Mouse (Mus musculus): ENCODE results near the gene Npy5r. TPM values are rescaled to one million over a fixed set of nuclear protein-coding genes. Genes with fewer than 3 reads are reported as not detected.
A peak's percentile ranks its signal among the peaks of the same experiment; 100 is the strongest.

The Npy5r gene
- polyA plus RNA-seq, 1 experiment from 2014 or later, result 1.3 TPM

GRCm38 (mm10) chr8:66690402-66690801 lies 2.5 kb upstream of the Npy5r start:
- Histone ChIP-seq H3K4me3 (replicated peaks; ENCODE audit: low read length) (no peak overlapping the region), H3K36me3 (replicated peaks; ENCODE audit: control insufficient read depth, insufficient read depth) (no peaks in the 10 kb centered on the region), H3K27ac (no peak overlapping the region), H3K9me3 (ENCODE audit: control insufficient read depth, low read length) (no peaks in the 10 kb centered on the region), H3K27me3 (ENCODE audit: control insufficient read depth, insufficient read depth, low read length) (peaks cover under 1% of the 10 kb centered on the region; the same call in 1 of the 2 replicates), H3K9ac (no peak overlapping the region), H3K4me2 (replicated peaks) (no peak overlapping the region), H3K4me1 (replicated peaks; ENCODE audit: control insufficient read depth, insufficient read depth, low read length) (no peaks in the 10 kb centered on the region)
- ATAC-seq (ENCODE audit: low FRiP score) (no peak), DNase-seq (ENCODE audit: low spot score) (no peak)
- WGBS, result 60% methylated on average over 5 of the region's 5 CpGs

GRCm38 (mm10) chr8:66688799-66689198 lies 871 bp upstream of the Npy5r start:
- Histone ChIP-seq H3K4me2 (replicated peaks) (no peak overlapping the region), H3K36me3 (replicated peaks; ENCODE audit: control insufficient read depth, insufficient read depth) (no peaks in the 10 kb centered on the region), H3K27me3 (ENCODE audit: control insufficient read depth, insufficient read depth, low read length) (no peaks in the 10 kb centered on the region), H3K9me3 (ENCODE audit: control insufficient read depth, low read length) (no peaks in the 10 kb centered on the region), H3K27ac (no peak overlapping the region), H3K9ac (no peak overlapping the region), H3K4me3 (replicated peaks; ENCODE audit: low read length) (no peak overlapping the region), H3K4me1 (replicated peaks; ENCODE audit: control insufficient read depth, insufficient read depth, low read length) (no peaks in the 10 kb centered on the region)
- ATAC-seq (ENCODE audit: low FRiP score) (no peak), DNase-seq (ENCODE audit: low spot score) (no peak)
- WGBS, result 53% methylated on average over 4 of the region's 4 CpGs

GRCm38 (mm10) chr8:66688395-66688794 lies 467 bp upstream of the Npy5r start:
- peak overlapping the region; percentile 87; the same call in 1 of the 2 replicates for H3K9ac ChIP-seq
- no peaks in the 10 kb centered on the region for H3K4me1 ChIP-seq (replicated peaks; ENCODE audit: control insufficient read depth, insufficient read depth, low read length)
- DNase-seq (ENCODE audit: low spot score) (no peak), ATAC-seq (ENCODE audit: low FRiP score) (0 out of 2 replicates have a peak, but pooled peaks have one; percentile 32)
- H3K4me2 ChIP-seq (replicated peaks), result peak overlapping the region; percentile 97
- no peaks in the 10 kb centered on the region for H3K9me3 ChIP-seq (ENCODE audit: control insufficient read depth, low read length)
- WGBS, result 36% methylated on average over 6 of the region's 6 CpGs
- no peak overlapping the region for H3K27ac ChIP-seq
- no peaks in the 10 kb centered on the region for H3K36me3 ChIP-seq (replicated peaks; ENCODE audit: control insufficient read depth, insufficient read depth)
- no peaks in the 10 kb centered on the region for H3K27me3 ChIP-seq (ENCODE audit: control insufficient read depth, insufficient read depth, low read length)
- peak overlapping the region; percentile 55 for H3K4me3 ChIP-seq (replicated peaks; ENCODE audit: low read length)

GRCm38 (mm10) chr8:66681261-66681660 lies 6.7 kb downstream of the Npy5r start:
- no peak for ATAC-seq (ENCODE audit: low FRiP score)
- no peak for DNase-seq (ENCODE audit: low spot score)
- Histone ChIP-seq H3K4me1 (replicated peaks; ENCODE audit: control insufficient read depth, insufficient read depth, low read length) (no peaks in the 10 kb centered on the region), H3K36me3 (replicated peaks; ENCODE audit: control insufficient read depth, insufficient read depth) (no peaks in the 10 kb centered on the region), H3K4me2 (replicated peaks) (no peak overlapping the region), H3K9ac (no peak overlapping the region), H3K27ac (no peak overlapping the region), H3K4me3 (replicated peaks; ENCODE audit: low read length) (no peak overlapping the region), H3K27me3 (ENCODE audit: control insufficient read depth, insufficient read depth, low read length) (no peaks in the 10 kb centered on the region), H3K9me3 (ENCODE audit: control insufficient read depth, low read length) (no peaks in the 10 kb centered on the region)
- WGBS, result 93% methylated on average over 2 of the region's 2 CpGs

- no peaks in the 10 kb centered on the region for H3K27me3 ChIP-seq (ENCODE audit: control insufficient read depth, insufficient read depth, low read length)
- no peak overlapping the region for H3K9ac ChIP-seq
- H3K4me1 ChIP-seq (replicated peaks; ENCODE audit: control insufficient read depth, insufficient read depth, low read length), result no peaks in the 10 kb centered on the region
- no peak for ATAC-seq (ENCODE audit: low FRiP score)
- H3K4me2 ChIP-seq (replicated peaks), result no peak overlapping the region
- no peaks in the 10 kb centered on the region for H3K9me3 ChIP-seq (ENCODE audit: control insufficient read depth, low read length)
- 66% methylated on average over 1 of the region's 1 CpGs for WGBS
- H3K4me3 ChIP-seq (replicated peaks; ENCODE audit: low read length), result no peak overlapping the region
- no peaks in the 10 kb centered on the region for H3K36me3 ChIP-seq (replicated peaks; ENCODE audit: control insufficient read depth, insufficient read depth)
- no peak overlapping the region for H3K27ac ChIP-seq
- no peak for DNase-seq (ENCODE audit: low spot score)
These were observed 57.2 kb downstream of the Npy5r start for GRCm38 (mm10) chr8:66630721-66631120.

Other genes with a start within 250 kb of the Npy5r start
- gene Tma16, start 201.6 kb downstream of the Npy5r start, polyA plus RNA-seq (2014; fragmentation: Nextera tagmentation; extraction: Ambion mirVana), result 9.8 TPM in 2 replicates
- gene Tktl2, start 176.4 kb downstream of the Npy5r start, polyA plus RNA-seq (2014; fragmentation: Nextera tagmentation; extraction: Ambion mirVana), result not detected in 2 replicates
- gene Npy1r, start 9.1 kb upstream of the Npy5r start, polyA plus RNA-seq (2014; fragmentation: Nextera tagmentation; extraction: Ambion mirVana), result 9.0 and 9.7 TPM in 2 replicates
- 3.6 and 3.8 TPM in 2 replicates for gene Naf1, start 172.1 kb upstream of the Npy5r start, polyA plus RNA-seq (2014; fragmentation: Nextera tagmentation; extraction: Ambion mirVana)